Mouse (Mus musculus) forebrain, embryonic 13.5 days (tissue): ENCODE measurements around the gene Slc30a9. TPM values are rescaled to one million over a fixed set of nuclear protein-coding genes. Genes with fewer than 3 reads are reported as not detected.
A peak's percentile ranks its signal among the peaks of the same experiment; 100 is the strongest.

Experiments used
- ATAC-seq: fragments of 200-750 bp; cut with Nextera tagmentation; 2 replicates; pipeline ENCODE4 v1.8.0; 2017
- H3K27ac ChIP-seq: fragments of 300-500 bp; sonication (generic); 2 replicates; pipeline ENCODE4 v1.5.1; 2015; ENCODE audit warnings: inconsistent platforms, mild to moderate bottlenecking, moderate library complexity
- H3K27me3 ChIP-seq: fragments of 300-500 bp; sonication (generic); 2 replicates; pipeline ENCODE4 v1.6.1; 2015; ENCODE audit warnings: mild to moderate bottlenecking, inconsistent platforms
- H3K36me3 ChIP-seq: fragments of 300-500 bp; sonication (generic); 2 replicates; pipeline ENCODE4 v1.6.1; 2015; ENCODE audit warnings: mild to moderate bottlenecking, inconsistent platforms; ENCODE audit not compliant: poor library complexity, severe bottlenecking
- H3K4me1 ChIP-seq: fragments of 300-500 bp; sonication (generic); 2 replicates; pipeline ENCODE4 v1.6.1; 2015; ENCODE audit warnings: inconsistent platforms
- H3K4me2 ChIP-seq: fragments of 300-500 bp; sonication (generic); 2 replicates; pipeline ENCODE4 v1.6.1; 2015; ENCODE audit warnings: inconsistent platforms, mild to moderate bottlenecking, moderate library complexity
- H3K4me3 ChIP-seq: fragments of 300-500 bp; sonication (generic); 2 replicates; pipeline ENCODE4 v1.5.1; 2015; ENCODE audit warnings: mild to moderate bottlenecking, inconsistent platforms
- H3K9ac ChIP-seq: fragments of 300-500 bp; sonication (generic); 2 replicates; pipeline ENCODE4 v1.6.1; 2015; ENCODE audit warnings: mild to moderate bottlenecking, inconsistent platforms
- H3K9me3 ChIP-seq: fragments of 300-500 bp; sonication (generic); replicated peaks from 2 replicates; pipeline ENCODE4 v1.6.1; 2016; ENCODE audit warnings: inconsistent platforms
- WGBS: fragments of 180-500 bp; shearing (Covaris S2); methylation state at CpG from one replicate; pipeline ENCODE4 v1.1.7; 2015; 5-methylcytosine and 5-hydroxymethylcytosine counted together
- polyA plus RNA-seq: library from polyadenylated mRNA; unstranded; fragments of >200 nt; fragmentation: Nextera tagmentation; extraction: Ambion mirVana; gene quantifications from 2 replicates; pipeline ENCODE4 v1.2.1, GENCODE M21; 2015

Slc30a9 gene
- polyA plus RNA-seq, 1 experiment from 2014 or later: 131 TPM

- ATAC-seq: no peak
- WGBS: 96% methylated on average over 6 of the region's 6 CpGs
- Histone ChIP-seq H3K27ac (no peak overlapping the region), H3K36me3 (peaks cover 51% of the 10 kb centered on the region), H3K9me3 (no peaks in the 10 kb centered on the region), H3K9ac (no peak overlapping the region), H3K27me3 (no peaks in the 10 kb centered on the region), H3K4me3 (no peak overlapping the region), H3K4me2 (no peak overlapping the region), H3K4me1 (no peaks in the 10 kb centered on the region)
Observed at GRCm38 (mm10) chr5:67340811-67341210, 34.1 kb downstream of the Slc30a9 start.

DNA sequence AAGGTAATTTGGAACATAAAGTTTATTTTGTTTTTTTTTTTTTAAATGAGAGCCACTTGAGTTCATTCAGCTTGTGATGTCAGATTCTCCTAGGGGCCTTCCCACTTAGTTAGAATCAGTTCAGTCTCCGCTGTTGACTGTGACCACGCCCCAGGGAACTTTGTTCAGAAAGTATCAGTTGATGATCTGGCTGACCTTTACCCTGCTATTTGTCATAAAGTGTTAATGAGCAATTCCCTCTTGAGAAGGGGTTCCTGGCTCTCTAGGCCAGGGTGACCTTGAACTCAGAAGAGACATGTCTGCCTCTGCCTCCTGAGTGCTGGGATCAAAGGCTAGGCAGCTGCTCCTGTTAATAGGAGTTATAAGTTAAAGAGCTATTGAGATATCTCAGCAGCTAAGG is 40.3 kb downstream of the Slc30a9 start:
- no peak overlapping the region for H3K4me2 ChIP-seq

DNA sequence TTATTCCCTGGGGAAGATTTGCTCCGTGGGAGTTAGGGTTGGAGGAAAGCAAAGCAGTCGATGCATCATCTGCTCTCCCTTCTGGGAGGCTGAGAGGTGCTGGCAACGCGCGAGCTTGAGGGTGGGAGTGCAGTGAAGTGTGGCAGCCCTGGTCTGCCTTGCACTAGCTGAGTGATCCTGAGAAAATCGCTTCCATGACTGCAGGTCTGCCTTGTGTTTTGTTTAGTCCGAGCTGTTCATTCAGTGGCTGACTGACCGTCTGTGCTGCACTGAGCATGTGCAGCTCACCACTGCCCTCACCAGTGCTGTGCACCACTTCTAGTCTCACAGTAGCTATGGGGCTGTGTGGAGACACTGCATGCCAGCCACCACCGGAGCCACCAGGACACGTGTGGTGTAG is 42.2 kb downstream of the Slc30a9 start:
- Histone ChIP-seq H3K9ac (no peak overlapping the region), H3K9me3 (no peaks in the 10 kb centered on the region), H3K36me3 (peaks cover 76% of the 10 kb centered on the region), H3K4me1 (no peaks in the 10 kb centered on the region), H3K27me3 (no peaks in the 10 kb centered on the region), H3K4me3 (no peak overlapping the region), H3K4me2 (no peak overlapping the region), H3K27ac (no peak overlapping the region)
- 82% methylated on average over 10 of the region's 10 CpGs for WGBS
- no peak for ATAC-seq

More for the DNA sequence above, 40.3 kb downstream of the Slc30a9 start:
- Histone ChIP-seq H3K4me3 (no peak overlapping the region), H3K4me1 (no peaks in the 10 kb centered on the region), H3K27me3 (no peaks in the 10 kb centered on the region), H3K9me3 (no peaks in the 10 kb centered on the region), H3K36me3 (peaks cover 76% of the 10 kb centered on the region), H3K27ac (no peak overlapping the region), H3K9ac (no peak overlapping the region)
- ATAC-seq: no peak
- 93% methylated on average over 2 of the region's 2 CpGs for WGBS

DNA sequence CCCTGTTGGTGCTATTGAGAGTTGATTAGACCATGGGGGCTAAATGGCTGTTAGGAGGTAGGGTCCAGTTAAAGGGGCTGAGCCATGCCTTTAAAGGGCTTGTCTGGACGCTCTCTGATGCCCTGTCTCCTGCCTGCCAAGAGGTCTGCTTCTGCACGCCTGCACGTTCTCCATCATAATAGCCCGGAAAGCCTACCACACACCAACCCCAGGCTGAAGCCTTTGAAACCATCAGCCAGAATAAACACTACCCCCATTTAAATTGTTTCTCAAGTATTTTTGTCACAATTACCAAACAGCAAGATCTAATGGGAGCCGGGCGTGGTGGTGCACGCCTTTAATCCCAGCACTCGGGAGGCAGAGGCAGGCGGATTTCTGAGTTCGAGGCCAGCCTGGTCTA is 55.6 kb downstream of the Slc30a9 start:
- no peak overlapping the region for H3K9ac ChIP-seq
- no peak overlapping the region for H3K4me3 ChIP-seq
- H3K27ac ChIP-seq: no peak overlapping the region
- ATAC-seq: no peak
- H3K36me3 ChIP-seq: no peaks in the 10 kb centered on the region
- H3K4me1 ChIP-seq: no peaks in the 10 kb centered on the region
- no peak overlapping the region for H3K4me2 ChIP-seq
- H3K9me3 ChIP-seq: no peaks in the 10 kb centered on the region
- WGBS: 96% methylated on average over 10 of the region's 10 CpGs
- no peaks in the 10 kb centered on the region for H3K27me3 ChIP-seq

GRCm38 (mm10) chr5:67362931-67363330 is 56.2 kb downstream of the Slc30a9 start:
- H3K27me3 ChIP-seq: no peaks in the 10 kb centered on the region
- WGBS: 87% methylated on average over 2 of the region's 2 CpGs
- no peak for ATAC-seq
- no peaks in the 10 kb centered on the region for H3K36me3 ChIP-seq
- H3K9me3 ChIP-seq: no peaks in the 10 kb centered on the region
- no peak overlapping the region for H3K27ac ChIP-seq
- no peak overlapping the region for H3K4me2 ChIP-seq
- H3K4me3 ChIP-seq: no peak overlapping the region
- no peak overlapping the region for H3K9ac ChIP-seq
- H3K4me1 ChIP-seq: no peaks in the 10 kb centered on the region

GRCm38 (mm10) chr5:67377044-67377621 is 70.4 kb downstream of the Slc30a9 start:
- no peak overlapping the region for H3K27ac ChIP-seq
- H3K4me3 ChIP-seq: no peak overlapping the region
- H3K36me3 ChIP-seq: no peaks in the 10 kb centered on the region
- H3K9ac ChIP-seq: no peak overlapping the region
- no peaks in the 10 kb centered on the region for H3K4me1 ChIP-seq
- H3K27me3 ChIP-seq: no peaks in the 10 kb centered on the region
- no peaks in the 10 kb centered on the region for H3K9me3 ChIP-seq
- ATAC-seq: no peak
- WGBS: 87% methylated on average over 8 of the region's 8 CpGs
- no peak overlapping the region for H3K4me2 ChIP-seq

DNA sequence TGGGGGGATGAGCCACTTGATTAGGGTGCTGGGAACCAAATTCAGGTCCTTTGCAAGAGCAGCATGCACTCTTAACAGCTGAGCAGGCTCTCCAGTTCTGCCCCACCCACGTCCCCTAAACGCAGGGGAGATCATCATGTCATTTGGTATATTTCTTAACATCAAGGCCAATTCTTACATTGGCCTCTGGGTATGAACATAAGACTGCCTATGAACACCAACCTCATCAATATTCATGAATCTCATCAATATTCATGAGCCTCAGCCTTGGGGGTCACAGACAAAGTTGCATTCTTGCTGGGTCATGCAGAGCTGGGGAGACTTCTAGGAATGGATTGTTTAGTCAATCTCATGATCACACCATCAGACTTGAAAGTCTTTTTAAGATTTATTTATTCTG is 74.9 kb downstream of the Slc30a9 start:
- 0 out of 2 replicates have a peak, but pooled peaks have one; percentile 50 for ATAC-seq
- Histone ChIP-seq H3K36me3 (no peaks in the 10 kb centered on the region), H3K9ac (no peak overlapping the region), H3K9me3 (no peaks in the 10 kb centered on the region), H3K4me3 (no peak overlapping the region), H3K27ac (no peak overlapping the region), H3K27me3 (no peaks in the 10 kb centered on the region), H3K4me1 (no peaks in the 10 kb centered on the region), H3K4me2 (no peak overlapping the region)
- WGBS: 55% methylated on average over 2 of the region's 2 CpGs

- no peak overlapping the region for H3K4me2 ChIP-seq
- no peak for ATAC-seq
- no peaks in the 10 kb centered on the region for H3K9me3 ChIP-seq
- H3K27me3 ChIP-seq: no peaks in the 10 kb centered on the region
- no peaks in the 10 kb centered on the region for H3K36me3 ChIP-seq
- WGBS: 93% methylated on average over 7 of the region's 7 CpGs
- no peak overlapping the region for H3K27ac ChIP-seq
- H3K4me1 ChIP-seq: no peaks in the 10 kb centered on the region
- no peak overlapping the region for H3K4me3 ChIP-seq
- no peak overlapping the region for H3K9ac ChIP-seq
Observed at GRCm38 (mm10) chr5:67382556-67382955, 75.8 kb downstream of the Slc30a9 start.

DNA sequence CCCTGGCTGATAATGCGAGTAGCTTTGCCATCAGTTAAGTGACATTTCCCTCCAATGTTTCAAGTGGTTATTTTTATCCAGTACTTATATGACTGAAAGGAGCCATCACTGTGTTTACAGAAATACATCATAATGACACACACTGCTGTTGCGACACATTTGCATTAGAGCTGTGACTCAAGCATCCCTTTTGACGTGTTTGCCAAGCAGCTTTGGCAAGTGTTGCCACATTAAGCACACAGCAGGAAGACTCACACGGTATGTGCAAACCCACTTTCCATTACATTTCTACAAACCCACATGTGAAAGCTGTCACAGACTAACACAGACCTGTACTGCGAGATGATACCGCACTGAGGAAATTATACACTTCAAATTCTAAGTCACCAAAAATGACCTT is 87.2 kb downstream of the Slc30a9 start:
- peaks cover 16% of the 10 kb centered on the region for H3K36me3 ChIP-seq
- no peak overlapping the region for H3K9ac ChIP-seq
- peak; percentile 38; the same call in 1 of the 2 replicates for ATAC-seq
- no peak overlapping the region for H3K27ac ChIP-seq
- H3K4me2 ChIP-seq: no peak overlapping the region
- no peaks in the 10 kb centered on the region for H3K4me1 ChIP-seq
- no peak overlapping the region for H3K4me3 ChIP-seq
- no peaks in the 10 kb centered on the region for H3K9me3 ChIP-seq
- WGBS: 74% methylated on average over 6 of the region's 6 CpGs
- no peaks in the 10 kb centered on the region for H3K27me3 ChIP-seq

DNA sequence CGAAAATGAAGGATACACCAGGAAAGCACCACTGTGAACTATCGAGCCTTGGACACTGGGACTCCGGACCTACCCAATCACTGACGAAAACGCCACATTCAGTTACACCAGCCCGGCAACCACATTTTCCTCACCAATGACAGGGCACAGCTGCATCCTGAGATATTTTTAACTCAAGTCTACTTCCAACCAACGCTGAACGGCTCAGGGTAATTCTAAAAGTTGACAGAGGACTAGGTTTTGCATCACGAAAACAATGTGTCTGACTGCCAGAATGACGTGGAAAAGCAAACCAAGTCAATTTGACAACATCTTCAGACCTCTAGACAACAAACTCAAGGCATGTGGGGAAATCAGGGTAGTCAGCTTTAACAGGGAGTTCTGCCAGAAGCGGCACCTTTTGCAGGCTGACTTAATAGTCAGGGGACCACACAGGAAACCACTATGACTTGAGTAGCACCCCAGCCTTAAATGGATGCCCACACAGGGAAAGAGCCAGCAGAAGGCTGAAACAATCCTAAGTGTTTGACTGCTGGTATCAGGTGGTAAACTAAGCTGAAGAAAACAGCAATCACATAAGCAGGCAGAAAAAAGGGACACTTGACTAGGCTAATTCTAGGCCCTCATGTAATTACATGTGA is 88.6 kb downstream of the Slc30a9 start:
- 92% methylated on average over 11 of the region's 11 CpGs for WGBS
- H3K9me3 ChIP-seq: no peaks in the 10 kb centered on the region
- no peak for ATAC-seq
- no peak overlapping the region for H3K27ac ChIP-seq
- H3K9ac ChIP-seq: no peak overlapping the region
- no peak overlapping the region for H3K4me2 ChIP-seq
- H3K4me1 ChIP-seq: peaks cover 8% of the 10 kb centered on the region
- no peak overlapping the region for H3K4me3 ChIP-seq
- peaks cover 16% of the 10 kb centered on the region for H3K36me3 ChIP-seq
- H3K27me3 ChIP-seq: no peaks in the 10 kb centered on the region

DNA sequence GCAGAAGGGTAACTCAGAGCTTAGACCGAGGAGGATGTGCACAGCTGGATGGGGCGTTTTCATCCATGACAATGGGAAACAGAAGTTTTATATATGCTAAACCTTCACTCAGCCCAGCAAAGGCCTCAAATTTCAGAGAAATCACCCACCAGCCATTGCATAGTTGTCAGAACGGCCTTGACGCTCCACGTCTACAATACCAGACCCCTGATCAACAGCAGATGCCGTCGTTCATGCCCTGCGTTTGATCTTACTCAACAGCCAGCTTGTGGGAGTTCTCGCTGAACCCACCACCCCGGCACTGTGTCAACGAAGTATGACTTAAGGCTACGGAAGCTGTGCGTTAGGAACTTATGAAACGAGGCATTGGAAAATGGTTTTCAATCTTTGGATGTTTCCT is 90.4 kb downstream of the Slc30a9 start:
- Histone ChIP-seq H3K4me1 (peaks cover 14% of the 10 kb centered on the region), H3K9me3 (no peaks in the 10 kb centered on the region), H3K4me3 (no peak overlapping the region), H3K27me3 (no peaks in the 10 kb centered on the region), H3K36me3 (peaks cover 16% of the 10 kb centered on the region), H3K4me2 (no peak overlapping the region), H3K9ac (no peak overlapping the region), H3K27ac (no peak overlapping the region)
- ATAC-seq: no peak
- WGBS: 92% methylated on average over 14 of the region's 14 CpGs

DNA sequence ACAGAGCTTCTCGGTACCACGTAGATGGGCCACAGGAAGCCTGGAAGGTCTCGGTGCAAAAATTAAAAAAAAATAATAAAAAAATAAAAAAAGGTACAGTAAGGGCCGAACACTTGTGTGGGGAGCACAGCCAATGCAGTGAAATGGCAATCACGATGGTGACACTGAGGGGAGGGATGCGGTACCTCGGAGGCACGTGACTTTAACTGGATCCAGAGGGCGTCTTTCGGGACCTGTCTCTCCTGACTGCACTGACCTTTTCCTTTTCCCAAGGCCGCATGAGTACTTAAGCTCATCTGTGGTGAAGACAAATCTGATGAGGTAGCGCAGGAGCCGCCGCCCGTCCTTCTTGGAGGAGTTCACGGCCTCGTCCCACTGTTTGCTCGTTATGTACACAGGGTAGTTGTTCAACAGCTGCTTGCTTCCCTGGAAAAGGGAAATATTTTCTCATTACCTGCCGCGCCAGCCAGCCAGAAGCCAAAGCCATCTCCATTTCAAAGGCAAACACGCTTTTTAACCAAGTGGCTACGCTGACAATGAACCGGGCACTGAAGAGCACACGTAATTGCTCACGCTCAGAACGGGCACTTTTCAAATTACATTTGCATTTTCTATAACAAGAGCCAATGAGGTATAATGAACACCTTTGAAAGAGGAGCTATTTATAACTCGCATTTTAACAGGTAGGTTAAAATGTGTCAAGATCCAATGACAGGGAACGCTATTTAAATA is 93.3 kb downstream of the Slc30a9 start:
- Histone ChIP-seq H3K9me3 (no peaks in the 10 kb centered on the region), H3K9ac (no peak overlapping the region), H3K27me3 (no peaks in the 10 kb centered on the region), H3K27ac (no peak overlapping the region; the same call in 1 of the 2 replicates), H3K36me3 (peaks cover 19% of the 10 kb centered on the region), H3K4me1 (peaks cover 14% of the 10 kb centered on the region), H3K4me2 (peak overlapping the region; percentile 53), H3K4me3 (no peak overlapping the region)
- peak; percentile 60 for ATAC-seq
- 38% methylated on average over 28 of the region's 28 CpGs for WGBS
